Mouse (Mus musculus) liver, embryonic 14.5 days (tissue): ENCODE results near the gene Hpf1. TPM values are rescaled to one million over a fixed set of nuclear protein-coding genes. Genes with fewer than 3 reads are reported as not detected.

Experiments used
- ATAC-seq: fragments of 200-750 bp; cut with Nextera tagmentation; 2 replicates; pipeline ENCODE4 v1.8.0; 2017; ENCODE audit warnings: moderate number of reproducible peaks, mild to moderate bottlenecking, moderate library complexity; ENCODE audit not compliant: insufficient read depth
- DNase-seq, 3 experiments: peaks; one replicate each; pipeline ENCODE4 v3.0.0-alpha.2; 2012 to 2013; ENCODE audit warnings: low read depth in 3 of 3, low spot score in 3 of 3
- H3K27ac ChIP-seq: fragments of 300-500 bp; sonication (generic); 2 replicates; pipeline ENCODE4 v1.5.1; 2014; ENCODE audit warnings: moderate library complexity, mild to moderate bottlenecking, control low read depth, inconsistent platforms
- H3K27me3 ChIP-seq: fragments of 300-500 bp; sonication (generic); 2 replicates; pipeline ENCODE4 v1.6.1; 2014; ENCODE audit warnings: mild to moderate bottlenecking, low read length, moderate library complexity; ENCODE audit not compliant: control insufficient read depth, insufficient read depth
- H3K36me3 ChIP-seq: fragments of 300-500 bp; sonication (generic); replicated peaks from 2 replicates; pipeline ENCODE4 v1.6.1; 2014; ENCODE audit warnings: low read depth; ENCODE audit not compliant: control insufficient read depth, insufficient read depth
- H3K4me1 ChIP-seq, 2 experiments: fragments of 200-500 bp in 1 of 2; fragments of 300-500 bp in 1 of 2; sonication (generic) in 1 of 2; replicated peaks; 2 replicates each; pipeline ENCODE4 v1.6.1; 2012 to 2014; ENCODE audit warnings: antibody characterized with exemption in 1 of 2, inconsistent platforms in 1 of 2, low read length in 1 of 2; ENCODE audit not compliant: control insufficient read depth in 2 of 2, insufficient read depth in 2 of 2
- H3K4me2 ChIP-seq: fragments of 300-500 bp; sonication (generic); 2 replicates; pipeline ENCODE4 v1.6.1; 2014; ENCODE audit warnings: low read depth, mild to moderate bottlenecking, control low read depth, moderate library complexity
- H3K4me3 ChIP-seq, 2 experiments: fragments of 200-500 bp in 1 of 2; fragments of 300-500 bp in 1 of 2; sonication (generic) in 1 of 2; 2 replicates each; pipeline ENCODE4 v1.5.1; 2012 to 2014; ENCODE audit warnings: low read depth in 2 of 2, low read length in 2 of 2, mild to moderate bottlenecking in 2 of 2, control low read depth in 1 of 2, inconsistent platforms in 1 of 2, moderate library complexity in 1 of 2; ENCODE audit not compliant: insufficient read depth in 1 of 2
- H3K9ac ChIP-seq: fragments of 300-500 bp; sonication (generic); replicated peaks from 2 replicates; pipeline ENCODE4 v1.6.1; 2014; ENCODE audit warnings: mild to moderate bottlenecking, control low read depth, moderate library complexity
- H3K9me3 ChIP-seq: fragments of 300-500 bp; sonication (generic); 2 replicates; pipeline ENCODE4 v1.6.1; 2016; ENCODE audit warnings: low read length, mixed read lengths; ENCODE audit not compliant: control insufficient read depth
- CTCF ChIP-seq: IDR thresholded peaks from 2 replicates; pipeline ENCODE4 v1.5.1; 2016; ENCODE audit warnings: antibody characterized with exemption, low read depth, control low read depth
- EP300 ChIP-seq: IDR thresholded peaks from 2 replicates; pipeline ENCODE4 v1.6.1; 2016; ENCODE audit warnings: antibody characterized with exemption, low read depth
- WGBS: fragments of 180-500 bp; shearing (Covaris S2); extraction: QIAGEN DNeasy Blood & Tissue Kit; methylation state at CpG from one replicate; pipeline ENCODE4 v1.1.7; 2014; ENCODE audit not compliant: insufficient replicate concordance; 5-methylcytosine and 5-hydroxymethylcytosine counted together
- polyA plus RNA-seq, 2 experiments: library from polyadenylated mRNA; depleted of rRNA in 1 of 2; stranded (reverse) in 1 of 2; unstranded in 1 of 2; fragments of >200 nt; fragmentation: Nextera tagmentation in 1 of 2; extraction: Ambion mirVana in 1 of 2; gene quantifications; 2 replicates each; pipeline versions ENCODE4 v1.2.1 to v1.2.3; 2012 to 2014

The Hpf1 gene
- polyA plus RNA-seq (2012; rRNA removed) (18.9 and 37.5 TPM in 2 replicates), polyA plus RNA-seq (2014; fragmentation: Nextera tagmentation; extraction: Ambion mirVana) (83.1 and 87.5 TPM in 2 replicates)

GRCm38 (mm10) chr8:60889843-60890519 lies at the start of gene Hpf1:
Gene Hpf1, plus strand, starts transcription at chr8:60890418.
- peak; percentile 99 for ATAC-seq

DNA sequence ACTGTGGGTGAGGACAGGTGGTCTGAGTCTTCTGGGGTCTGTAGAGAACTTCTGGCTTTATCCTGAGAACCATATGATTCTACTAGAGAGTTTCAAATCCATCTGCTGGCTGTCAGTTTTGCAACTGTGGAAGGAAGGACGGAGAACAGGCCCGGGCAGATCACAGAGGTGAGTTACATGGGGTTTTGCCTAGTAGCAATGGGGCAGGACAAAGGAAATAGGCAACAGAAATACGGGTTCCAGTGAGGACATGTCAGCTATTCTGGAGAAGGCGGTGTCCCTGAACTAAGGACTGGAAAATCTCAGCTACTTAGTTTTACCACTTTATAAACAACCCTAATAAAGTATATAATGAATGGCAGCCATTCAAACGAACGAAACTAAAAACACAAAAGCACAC lies 47.8 kb upstream of the Hpf1 start:
- H3K27me3 ChIP-seq: no peaks in the 10 kb centered on the region
- no peak overlapping the region for H3K4me3 ChIP-seq
- H3K4me2 ChIP-seq: no peak overlapping the region
- no peak overlapping the region for H3K9ac ChIP-seq
- TF ChIP-seq EP300: no peak
- TF ChIP-seq CTCF: no peak
- WGBS: 56% methylated on average over 6 of the region's 6 CpGs
- H3K27ac ChIP-seq: no peak overlapping the region
- no peaks in the 10 kb centered on the region for H3K9me3 ChIP-seq
- DNase-seq: no peak
- no peaks in the 10 kb centered on the region for H3K4me1 ChIP-seq
- no peak for ATAC-seq
- no peaks in the 10 kb centered on the region for H3K36me3 ChIP-seq

More at GRCm38 (mm10) chr8:60889843-60890519, at the start of gene Hpf1:
- 1% methylated on average over 43 of the region's 43 CpGs for WGBS
- Histone ChIP-seq H3K4me3 (peak within 1 kb of the TSS; percentile 87 to 95), H3K36me3 (peaks cover 14% of the 10 kb centered on the region), H3K27me3 (no peaks in the 10 kb centered on the region), H3K4me1 (peaks cover 11 to 20% of the 10 kb centered on the region in 2 experiments), H3K9ac (peak within 1 kb of the TSS; percentile 85), H3K9me3 (no peaks in the 10 kb centered on the region), H3K4me2 (peak within 1 kb of the TSS; percentile 87), H3K27ac (peak within 1 kb of the TSS; percentile 36)
- TF ChIP-seq CTCF (no peak), EP300 (no peak)
- DNase-seq: peak; percentile 98 to 99 (median 98)

DNA sequence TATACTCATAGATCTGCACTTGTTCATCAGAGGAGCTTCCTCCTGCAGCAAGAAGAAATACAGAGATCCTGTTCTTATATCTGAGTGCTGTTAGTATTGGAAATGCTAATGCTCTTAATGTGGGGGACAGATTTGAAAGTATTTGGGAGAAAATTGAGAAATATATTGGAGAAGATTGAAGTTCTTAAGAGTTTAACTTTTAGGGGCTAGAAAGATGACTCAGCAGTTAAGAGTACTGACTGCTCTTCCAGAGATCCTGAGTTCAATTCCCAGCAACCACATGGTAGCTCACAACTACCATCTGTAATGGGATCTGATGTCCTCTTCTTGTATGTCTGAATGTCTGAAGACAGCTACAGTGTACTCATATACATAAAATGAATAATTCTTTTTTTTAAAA lies 32.7 kb upstream of the Hpf1 start:
- TF ChIP-seq CTCF (no peak), EP300 (no peak)
- Histone ChIP-seq H3K9me3 (no peaks in the 10 kb centered on the region), H3K4me2 (no peak overlapping the region), H3K4me3 (no peak overlapping the region), H3K9ac (no peak overlapping the region), H3K27ac (no peak overlapping the region), H3K4me1 (peaks cover 18% of the 10 kb centered on the region in 2 experiments), H3K27me3 (no peaks in the 10 kb centered on the region), H3K36me3 (no peaks in the 10 kb centered on the region)
- ATAC-seq (no peak), DNase-seq (no peak)

GRCm38 (mm10) chr8:60858091-60858490 lies 32.1 kb upstream of the Hpf1 start:
- no peak overlapping the region for H3K9ac ChIP-seq
- DNase-seq (no peak), ATAC-seq (no peak)
- no peaks in the 10 kb centered on the region for H3K27me3 ChIP-seq
- H3K4me3 ChIP-seq: no peak overlapping the region
- H3K4me2 ChIP-seq: no peak overlapping the region
- no peak for TF ChIP-seq CTCF
- no peak for TF ChIP-seq EP300
- H3K4me1 ChIP-seq: peaks cover 18% of the 10 kb centered on the region in 2 experiments
- H3K36me3 ChIP-seq: no peaks in the 10 kb centered on the region
- H3K9me3 ChIP-seq: no peaks in the 10 kb centered on the region
- no peak overlapping the region; the same call in 1 of the 2 replicates for H3K27ac ChIP-seq

- Histone ChIP-seq H3K36me3 (no peaks in the 10 kb centered on the region), H3K27me3 (no peaks in the 10 kb centered on the region), H3K9ac (peak overlapping the region; percentile 34), H3K4me3 (no peak overlapping the region), H3K9me3 (no peaks in the 10 kb centered on the region), H3K27ac (peak overlapping the region; percentile 97), H3K4me1 (peaks cover 18% of the 10 kb centered on the region in 2 experiments), H3K4me2 (peak overlapping the region; percentile 66)
- peak; percentile 50; the same call in 1 of the 2 replicates for ATAC-seq
- 25% methylated on average over 4 of the region's 4 CpGs for WGBS
- TF ChIP-seq EP300 (no peak), CTCF (no peak)
- peak in 1 of 3 experiments; percentile 37 for DNase-seq
Observed at GRCm38 (mm10) chr8:60858911-60859476, 31.2 kb upstream of the Hpf1 start.
